Mouse (Mus musculus): ENCODE results near the gene Arhgap6.

Arhgap6 gene

GRCm38 (mm10) chrX:169319066-169319760 is 524.3 kb downstream of the Arhgap6 start:
- DNase-seq (ENCODE audit: low read depth), result peak; percentile 46

GRCm38 (mm10) chrX:169319945-169320667 is 525.2 kb downstream of the Arhgap6 start, which contains the start of gene Hccs:
Gene Hccs (minus strand): TSS chrX:169320372.
- DNase-seq (ENCODE audit: low read depth), result peak; percentile 91

DNA sequence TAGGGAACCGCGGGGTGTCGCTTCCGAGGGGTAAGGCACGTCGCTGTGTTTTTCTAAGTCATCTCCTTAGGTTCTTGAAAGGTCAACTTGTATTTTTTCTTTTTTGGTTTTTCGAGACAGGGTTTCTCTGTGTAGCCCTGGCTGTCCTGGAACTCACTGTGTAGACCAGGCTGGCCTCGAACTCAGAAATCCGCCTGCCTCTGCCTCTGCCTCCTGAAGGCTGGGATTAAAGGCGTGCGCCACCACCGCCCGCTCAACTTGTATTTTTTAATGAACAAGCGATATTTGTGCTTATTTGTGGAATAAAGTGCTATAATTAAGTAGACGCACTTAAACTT is 525.7 kb downstream of the Arhgap6 start:
- peak; percentile 19 for DNase-seq (ENCODE audit: low read depth)

DNA sequence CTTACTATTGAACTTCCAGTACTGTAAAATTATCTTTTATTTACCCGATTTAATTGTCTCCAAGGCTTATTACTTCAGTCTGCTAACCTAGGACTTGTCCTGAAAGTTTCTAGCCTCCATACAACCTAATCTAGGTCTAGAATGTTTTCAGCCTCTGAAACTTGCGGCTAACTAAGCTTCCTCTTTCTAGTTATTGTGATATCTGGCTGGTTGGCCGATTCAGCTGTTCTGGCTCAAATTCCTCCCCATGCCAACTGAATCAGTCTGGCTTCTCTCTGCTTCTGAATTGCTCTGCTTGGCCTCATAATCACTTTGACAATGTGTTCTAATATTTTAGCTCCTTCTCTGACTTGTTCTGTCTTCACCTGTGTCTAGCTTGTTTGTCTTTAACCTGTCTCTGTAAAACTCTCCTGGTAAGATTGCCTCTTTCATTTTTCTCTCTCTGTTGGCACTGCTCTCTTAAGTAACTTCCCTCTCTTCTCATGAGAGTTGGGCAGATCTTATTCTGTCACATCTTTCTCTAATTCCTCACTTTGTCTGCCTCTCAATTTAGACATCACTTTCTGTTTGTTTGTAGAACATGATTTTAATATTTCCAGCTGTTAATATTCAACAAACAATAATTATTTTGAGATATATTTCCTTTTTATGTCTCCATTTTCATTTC is 531.2 kb downstream of the Arhgap6 start:
- DNase-seq (ENCODE audit: low read depth), result no peak

GRCm38 (mm10) chrX:169332264-169332663 is 537.4 kb downstream of the Arhgap6 start:
- no peak for DNase-seq (ENCODE audit: low read depth)

DNA sequence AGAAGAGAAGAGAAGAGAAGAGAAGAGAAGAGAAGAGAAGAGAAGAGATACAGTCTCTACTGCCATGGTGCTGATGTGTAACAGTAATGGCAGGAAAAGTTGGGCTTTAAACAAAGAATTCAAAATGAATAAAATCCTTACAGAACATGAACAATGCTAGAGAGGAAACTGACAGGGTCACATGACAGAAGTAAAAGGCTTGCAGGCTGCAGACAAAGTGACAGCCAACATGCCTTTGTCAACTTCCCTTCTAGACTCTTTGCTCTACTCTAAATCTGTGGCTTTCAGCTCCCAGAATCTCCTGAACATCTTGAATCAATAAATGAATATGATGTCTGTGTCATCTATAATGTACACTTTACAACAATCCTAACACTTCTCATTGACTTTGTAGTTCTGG is 542.7 kb downstream of the Arhgap6 start:
- DNase-seq (ENCODE audit: low read depth), result no peak

DNA sequence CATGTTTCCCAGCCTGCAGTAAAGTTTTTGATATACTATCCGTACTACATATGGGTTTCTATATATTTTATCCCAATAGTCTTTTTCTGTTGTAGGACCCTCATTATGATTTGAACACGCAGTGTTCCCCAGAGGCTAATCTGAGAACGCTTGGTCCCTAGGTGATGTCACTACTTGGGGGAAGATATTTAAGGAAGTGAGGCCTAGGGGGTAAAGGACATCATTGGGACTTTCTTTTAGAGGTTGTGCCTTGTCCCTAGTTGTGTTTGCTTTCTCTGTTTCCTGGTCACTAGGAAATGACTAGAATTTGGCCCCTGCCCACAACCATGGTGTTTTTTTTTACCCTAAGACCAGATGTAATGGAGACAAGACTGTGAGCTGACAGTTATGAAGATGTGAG is 543.3 kb downstream of the Arhgap6 start:
- DNase-seq (ENCODE audit: low read depth), result no peak
